ENCODE assay signal across 25 mouse cellular contexts in the genomic region with DNA sequence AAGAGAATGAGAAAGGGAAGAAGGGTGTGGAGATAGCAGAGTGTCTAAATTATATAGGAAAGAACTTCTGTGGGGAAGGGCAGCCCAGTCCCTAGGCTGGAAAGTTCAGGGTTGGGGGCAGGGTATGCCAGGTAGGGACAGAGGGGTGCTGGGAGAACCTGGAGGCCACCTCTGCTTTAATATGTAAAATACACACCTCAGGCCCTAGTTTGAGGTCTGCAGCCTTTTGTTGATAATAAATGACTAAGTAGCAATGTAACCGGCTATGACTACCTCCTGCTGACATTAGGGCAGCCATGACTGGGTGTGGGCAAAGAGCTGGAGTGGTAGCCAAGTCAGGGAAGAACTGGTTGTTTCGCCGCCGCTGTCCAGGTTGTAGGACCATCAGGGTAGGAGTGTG. TPM values are rescaled to one million over a fixed set of nuclear protein-coding genes. Genes with fewer than 3 reads are reported as not detected.
A peak's percentile ranks its signal among the peaks of the same experiment; 100 is the strongest.
DNase-seq lines count a peak whose midpoint lies in the region; TF ChIP-seq lines count a peak whose summit lies in the region.
"Had no signal": no experiment of that assay in that cellular context is flagged by ENCODE, and none has a peak within 500 bp of the region (broad histone marks: within the 10 kb centered on the region; RNA-seq: fewer than 3 reads in every experiment).

No protein-coding gene starts in this region.

- no peak overlapping the region for H3K4me3 ChIP-seq in ES-Bruce4 (ENCODE audit: low read depth, low read length)
- H3K4me3 ChIP-seq: forebrain, embryonic 10.5 days; forebrain, embryonic 13.5 days; heart, adult 2 months; heart, embryonic 10.5 days; heart, embryonic 13.5 days had no signal

- H3K4me1 ChIP-seq in ES-Bruce4 (ENCODE audit: control insufficient read depth, insufficient read depth, low read length) = peaks cover 13% of the 10 kb centered on the region

- no peak overlapping the region for H3K9ac ChIP-seq in ES-Bruce4 (ENCODE audit: low read depth, poor library complexity, severe bottlenecking)
- H3K9ac ChIP-seq: forebrain, embryonic 13.5 days; heart, embryonic 13.5 days; hindbrain, embryonic 14.5 days had no signal

- H3K9me3 ChIP-seq in ES-Bruce4 (replicated peaks; ENCODE audit: control insufficient read depth, insufficient read depth, low read length, poor library complexity, severe bottlenecking) = no peaks in the 10 kb centered on the region
- H3K9me3 ChIP-seq: forebrain, embryonic 10.5 days; forebrain, embryonic 13.5 days; heart, embryonic 10.5 days; heart, embryonic 13.5 days had no signal

- DNase-seq in kidney, adult 9 months = peak; percentile 24
- DNase-seq in kidney, postnatal 10 days = no peak
- DNase-seq in ES-CJ7 (ENCODE audit: low read depth, low spot score) = peak; percentile 83
- DNase-seq in R1 (ENCODE audit: low read depth, low spot score) = peak; percentile 38
- no peak for DNase-seq in cerebellum, adult 18-20 months
- DNase-seq in natural killer cell, adult 2 months (ENCODE audit: low spot score in 2 of 2) = no peak
- no peak for DNase-seq in retina, embryonic 14.5 days (ENCODE audit: low spot score)
- DNase-seq: adrenal gland, adult 2 months; adrenal gland, postnatal 14 days; cerebellum, adult 11 months; cerebellum, adult 8-10 months; cerebellum, postnatal 10 days; cerebellum, postnatal 36 days; gastrocnemius, postnatal 10 days; gastrocnemius, postnatal 36 days; heart, adult 2 months; heart, postnatal 14 days; heart, postnatal 4 days had no signal

- no peak for TF ChIP-seq CTCF in ES-Bruce4 (IDR thresholded peaks at IDR 0.05; ENCODE audit: low read depth, low read length)

- peak; percentile 55; the same call in 1 of the 2 replicates for TF ChIP-seq EP300 in ES-Bruce4 (IDR thresholded peaks at IDR 0.05; ENCODE audit: insufficient read depth, low read depth, low read length)

- TF ChIP-seq POLR2A in ES-Bruce4 (IDR thresholded peaks at IDR 0.05; ENCODE audit: insufficient read depth, low read length) = no peak

- no peaks in the 10 kb centered on the region for H3K36me3 ChIP-seq in ES-Bruce4 (ENCODE audit: control insufficient read depth, insufficient read depth, low read length, poor library complexity, severe bottlenecking)
- H3K36me3 ChIP-seq: forebrain, embryonic 10.5 days; heart, embryonic 10.5 days; heart, embryonic 13.5 days had no signal

- 0 out of 2 replicates have a peak overlapping the region, but pooled peaks have one; percentile 39 for H3K27ac ChIP-seq in ES-Bruce4 (ENCODE audit: insufficient read depth, low read length)
- H3K27ac ChIP-seq: forebrain, embryonic 10.5 days; forebrain, embryonic 13.5 days; heart, adult 2 months; heart, embryonic 10.5 days; heart, embryonic 13.5 days; hindbrain, embryonic 14.5 days; hindbrain, postnatal 0 days had no signal

- no peaks in the 10 kb centered on the region for H3K27me3 ChIP-seq in ES-Bruce4 (ENCODE audit: control insufficient read depth, insufficient read depth, low read length, poor library complexity, severe bottlenecking)

RNA-seq across cellular contexts. Expression of gene Rybp, which starts 45.2 kb away (rescaled TPM):
- polyA plus RNA-seq in ES-Bruce4 (2011; ENCODE audit: insufficient read depth, insufficient read length, low read depth, missing spikeins) = 124 and 129 TPM in 2 replicates

Comparison
In these comparisons a context has a peak if more than half of its experiments do, and no peak if none do; other contexts are left out.
1. DNase-seq: peak in kidney, adult 9 months (single experiment), ES-CJ7 (single experiment) and R1 (single experiment); none in kidney, postnatal 10 days (single experiment), cerebellum, adult 18-20 months (0 of 2), natural killer cell, adult 2 months (0 of 2) and retina, embryonic 14.5 days (single experiment).